Mouse (Mus musculus) gastrocnemius, adult 18-20 months (tissue): ENCODE data around the gene Hs3st3a1. TPM values are rescaled to one million over a fixed set of nuclear protein-coding genes. Genes with fewer than 3 reads are reported as not detected.
A peak's percentile ranks its signal among the peaks of the same experiment; 100 is the strongest.

Source experiments
- DNase-seq: peaks from one replicate; pipeline ENCODE4 v3.0.0; 2021; ENCODE audit warnings: low spot score
- total RNA-seq, 2 experiments: library from RNA; stranded (reverse); gene quantifications; 2 replicates each; pipeline ENCODE4 v1.2.3; 2021

The Hs3st3a1 gene
- total RNA-seq, 2 experiments from 2014 or later, result 0.21 to 0.28 TPM

DNA sequence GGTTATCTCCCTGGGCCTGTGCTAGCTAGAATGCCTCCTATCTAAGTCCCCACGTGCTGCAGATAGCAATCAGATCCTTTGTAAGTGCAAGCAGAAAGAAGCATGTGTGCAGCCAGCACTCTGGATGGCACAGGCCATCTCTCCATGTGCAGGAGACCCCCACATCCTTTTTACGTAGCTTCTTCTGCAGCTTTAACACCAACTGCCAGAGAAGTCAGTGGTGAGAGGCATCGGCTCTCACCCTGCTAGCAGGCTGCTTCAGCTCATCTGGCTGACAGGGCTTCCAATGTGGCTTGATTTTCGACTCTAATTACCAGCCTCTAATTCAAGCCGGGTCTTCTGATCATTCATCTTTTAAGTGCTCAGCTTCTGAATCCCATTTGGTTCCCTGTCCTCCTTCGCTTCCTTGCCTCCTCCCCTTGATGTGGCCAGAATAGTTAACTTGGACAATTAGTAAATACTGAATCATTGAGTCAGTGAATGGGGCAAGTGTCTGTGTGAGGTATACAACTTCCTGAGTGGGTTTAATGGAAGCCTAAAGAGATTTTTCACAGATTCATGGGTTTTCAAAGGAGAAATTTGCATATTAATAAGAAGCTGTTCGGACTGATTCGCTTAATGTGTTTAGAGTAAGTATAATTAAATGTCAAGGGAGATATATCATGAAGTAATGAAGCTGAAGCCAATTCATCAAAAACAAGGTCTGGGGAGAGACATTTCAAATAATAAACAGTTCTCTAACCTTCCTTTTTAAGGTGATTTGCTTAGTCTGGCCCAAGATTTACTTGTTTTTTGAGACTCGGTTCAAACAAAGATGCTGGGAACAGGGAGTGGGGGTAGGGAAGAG, 54.7 kb downstream of the Hs3st3a1 start:
- DNase-seq, result no peak

DNA sequence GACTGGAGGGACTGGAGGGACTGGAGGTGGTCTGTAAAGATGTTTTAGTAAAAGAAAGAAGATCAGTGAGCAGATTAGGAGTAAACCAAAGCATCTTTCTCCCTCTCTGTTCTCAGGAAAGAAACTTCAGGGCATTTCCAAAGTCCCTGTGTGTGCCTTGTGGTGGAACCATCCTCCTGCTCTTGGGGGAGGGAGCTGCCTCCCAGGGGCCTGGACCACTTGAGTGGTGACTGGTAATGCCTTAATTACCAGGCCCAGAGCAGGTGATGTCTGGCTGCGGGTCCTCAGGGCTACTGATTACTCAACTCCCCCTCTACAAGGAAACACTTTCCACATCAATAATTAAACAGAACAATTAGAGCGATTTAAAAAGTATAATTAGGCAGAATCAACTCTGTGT, 59.3 kb downstream of the Hs3st3a1 start:
- DNase-seq, result no peak

DNA sequence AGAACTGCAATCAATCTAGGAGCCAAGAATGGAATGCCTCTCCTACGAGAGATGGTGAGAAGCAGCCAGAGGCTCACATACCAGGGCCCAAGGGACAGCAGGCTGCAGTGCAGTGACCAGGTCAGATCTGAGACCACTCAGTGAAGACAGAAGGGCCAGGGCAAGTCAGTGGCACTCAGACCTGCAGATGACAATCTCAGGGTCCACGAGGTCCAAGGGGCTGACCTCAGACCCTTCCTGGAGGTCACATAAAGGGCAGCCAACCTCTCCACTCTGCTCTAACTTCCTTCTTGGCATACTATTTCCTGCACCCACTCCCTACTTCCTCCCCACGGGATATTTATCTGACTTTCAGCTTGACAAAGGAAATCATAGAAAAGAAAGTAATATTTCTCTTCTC, 60.8 kb downstream of the Hs3st3a1 start:
- no peak for DNase-seq

DNA sequence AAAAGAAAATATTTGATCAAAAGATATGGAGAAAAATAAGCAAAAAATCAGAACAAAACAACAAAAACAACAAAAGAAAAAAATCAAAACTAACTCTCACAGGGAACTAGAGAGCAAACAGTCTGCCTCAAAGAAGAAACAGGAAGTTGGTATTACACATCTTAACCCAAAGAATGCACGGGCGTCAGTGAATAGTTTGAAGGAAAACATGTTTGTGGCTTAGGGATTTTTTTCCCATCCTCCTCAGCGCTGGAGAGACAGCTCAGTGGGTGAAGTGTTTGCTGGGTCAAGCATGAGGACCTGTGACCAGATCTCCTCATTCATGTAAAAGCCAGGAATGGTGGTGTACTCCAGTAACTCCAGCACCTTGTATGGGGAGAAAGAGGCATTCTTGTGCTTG, 61.5 kb downstream of the Hs3st3a1 start:
- no peak for DNase-seq

DNA sequence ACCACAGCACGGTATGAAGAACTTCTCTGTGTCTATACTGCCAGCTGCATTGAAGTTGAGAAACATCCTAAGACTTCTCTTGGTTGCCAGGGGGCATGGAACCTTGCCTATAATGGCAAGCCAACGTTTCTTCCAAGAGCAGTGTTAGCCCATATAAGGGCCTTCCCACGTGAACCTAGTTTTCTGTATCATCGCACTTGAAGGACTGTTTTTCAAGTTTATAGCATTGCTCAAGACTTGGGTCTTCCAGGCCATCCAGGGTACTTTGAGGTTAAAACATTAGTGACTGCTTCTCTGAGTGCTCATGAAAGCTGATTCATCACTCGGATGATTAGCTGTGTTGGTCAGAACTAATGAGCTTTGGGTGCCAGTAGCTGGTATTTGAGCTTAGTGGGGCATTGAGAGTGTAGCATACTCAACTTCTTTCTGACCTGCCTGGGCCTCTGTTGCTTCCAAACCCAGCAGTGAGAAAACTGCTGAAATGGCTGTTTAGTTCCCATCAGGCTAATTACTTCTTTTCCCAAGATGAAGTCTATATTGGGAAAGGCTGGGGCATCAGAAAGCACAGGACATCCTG, 65.5 kb downstream of the Hs3st3a1 start:
- no peak for DNase-seq

DNA sequence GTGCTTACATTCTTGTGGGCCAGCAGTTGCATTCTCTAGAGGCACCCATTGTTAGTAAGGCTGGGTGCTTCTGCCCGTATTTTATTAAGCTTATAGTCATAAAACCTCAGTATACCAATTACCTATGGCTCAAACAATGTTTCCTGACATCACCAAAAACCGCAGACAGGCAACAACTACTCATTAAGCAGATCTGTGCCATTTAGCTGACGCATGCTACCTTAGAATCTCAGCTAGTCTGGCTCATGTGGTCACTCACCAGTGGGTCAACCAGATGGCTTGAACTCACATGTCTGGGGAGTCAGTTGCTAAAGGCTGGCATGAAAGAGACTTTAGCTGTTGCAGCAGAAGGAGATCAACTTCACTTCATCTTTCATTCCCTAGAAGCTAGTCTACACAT, 67.9 kb downstream of the Hs3st3a1 start:
- DNase-seq, result no peak

DNA sequence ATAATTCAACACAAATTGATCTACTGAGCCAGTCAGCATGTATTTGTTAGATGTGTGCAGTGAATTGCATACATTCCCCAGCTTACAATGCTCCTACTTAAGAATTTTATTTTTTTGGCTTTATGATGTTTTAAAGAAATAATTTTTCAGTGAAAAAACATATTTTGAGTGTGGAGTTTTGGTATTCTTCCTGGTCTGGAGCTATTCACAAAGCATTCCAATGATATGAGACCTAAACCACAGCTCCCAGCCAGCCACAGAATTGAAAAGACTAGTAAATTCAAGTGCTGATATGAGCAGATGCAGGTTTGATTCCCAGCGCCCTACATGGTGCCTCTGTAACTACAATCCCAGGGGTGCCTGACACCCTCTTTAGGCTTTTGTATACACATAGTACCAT, 70.8 kb downstream of the Hs3st3a1 start:
- no peak for DNase-seq

DNA sequence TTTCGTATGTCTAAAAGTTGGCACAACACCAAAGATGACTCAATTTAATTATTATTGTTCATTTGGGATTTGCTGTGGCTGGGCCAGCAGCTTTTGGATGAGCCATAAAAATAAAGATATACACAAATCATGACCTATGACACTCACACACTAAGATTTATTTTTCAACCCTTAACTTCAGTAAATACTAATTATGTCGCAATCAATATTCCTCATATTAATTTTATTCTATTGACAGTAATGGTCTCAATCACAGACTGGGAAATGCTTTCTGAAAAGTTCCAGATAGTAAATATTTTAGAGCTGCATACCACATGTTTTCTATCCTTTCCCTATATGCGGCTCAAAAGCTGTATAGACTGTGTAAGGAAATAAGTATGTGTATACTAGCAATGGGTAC, 71.9 kb downstream of the Hs3st3a1 start:
- no peak for DNase-seq

DNA sequence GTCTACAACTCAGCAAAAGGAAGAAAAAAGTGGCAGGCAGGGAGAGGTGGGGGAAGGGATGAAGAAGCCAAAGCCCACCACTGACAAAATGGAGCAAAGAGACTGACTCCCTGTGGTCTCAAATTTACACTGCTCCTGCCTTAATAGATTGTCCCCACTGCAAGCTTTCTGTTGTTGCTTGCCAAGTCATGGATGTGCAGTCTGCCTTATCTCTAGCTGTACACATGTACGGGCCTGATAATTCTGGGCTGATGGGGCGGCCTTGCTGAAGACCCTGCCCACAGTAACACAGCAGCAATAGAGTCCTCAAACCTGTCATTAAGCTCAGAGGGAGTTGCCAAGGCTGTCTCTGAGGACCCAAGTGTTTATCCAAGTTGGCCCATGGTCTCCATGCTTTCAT, 74.0 kb downstream of the Hs3st3a1 start:
- DNase-seq, result no peak

DNA sequence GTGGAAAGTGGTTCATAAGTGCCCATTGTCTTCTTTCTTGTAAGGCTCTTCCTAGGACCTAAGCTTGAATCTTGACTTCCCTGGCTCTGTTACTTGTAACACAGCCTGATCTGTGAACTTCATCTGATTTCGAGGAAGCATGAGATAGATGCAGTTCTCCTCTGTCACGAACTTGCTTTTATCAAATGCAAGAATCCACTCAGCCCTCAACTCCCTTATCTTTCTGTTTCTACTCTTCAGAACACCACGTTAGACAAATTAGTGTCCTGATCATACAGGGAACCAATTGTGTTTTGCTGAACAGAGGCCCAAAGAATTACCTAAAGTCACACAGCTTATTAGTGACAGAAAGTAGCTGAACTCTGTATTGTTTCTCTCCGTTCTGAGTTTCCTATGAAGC, 77.2 kb downstream of the Hs3st3a1 start:
- DNase-seq, result no peak

DNA sequence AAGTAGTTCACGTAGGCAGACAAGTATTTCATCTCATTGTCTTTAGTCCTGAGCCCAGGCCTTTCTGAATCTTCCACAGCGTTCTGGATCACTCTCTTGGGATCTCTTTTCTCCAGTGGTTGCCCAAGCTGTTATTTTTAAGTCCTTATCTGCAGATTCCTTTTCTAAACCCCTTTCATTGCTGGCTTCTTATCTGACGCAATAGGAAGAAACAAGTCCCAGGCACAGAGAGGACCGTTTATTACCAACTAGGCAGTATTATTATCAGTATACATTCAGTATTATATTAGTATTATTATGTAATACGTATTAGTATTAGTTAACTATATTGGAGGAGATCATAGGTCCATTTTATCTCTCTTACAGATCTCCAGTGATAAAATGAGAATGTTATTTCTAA, 78.3 kb downstream of the Hs3st3a1 start:
- no peak for DNase-seq

DNA sequence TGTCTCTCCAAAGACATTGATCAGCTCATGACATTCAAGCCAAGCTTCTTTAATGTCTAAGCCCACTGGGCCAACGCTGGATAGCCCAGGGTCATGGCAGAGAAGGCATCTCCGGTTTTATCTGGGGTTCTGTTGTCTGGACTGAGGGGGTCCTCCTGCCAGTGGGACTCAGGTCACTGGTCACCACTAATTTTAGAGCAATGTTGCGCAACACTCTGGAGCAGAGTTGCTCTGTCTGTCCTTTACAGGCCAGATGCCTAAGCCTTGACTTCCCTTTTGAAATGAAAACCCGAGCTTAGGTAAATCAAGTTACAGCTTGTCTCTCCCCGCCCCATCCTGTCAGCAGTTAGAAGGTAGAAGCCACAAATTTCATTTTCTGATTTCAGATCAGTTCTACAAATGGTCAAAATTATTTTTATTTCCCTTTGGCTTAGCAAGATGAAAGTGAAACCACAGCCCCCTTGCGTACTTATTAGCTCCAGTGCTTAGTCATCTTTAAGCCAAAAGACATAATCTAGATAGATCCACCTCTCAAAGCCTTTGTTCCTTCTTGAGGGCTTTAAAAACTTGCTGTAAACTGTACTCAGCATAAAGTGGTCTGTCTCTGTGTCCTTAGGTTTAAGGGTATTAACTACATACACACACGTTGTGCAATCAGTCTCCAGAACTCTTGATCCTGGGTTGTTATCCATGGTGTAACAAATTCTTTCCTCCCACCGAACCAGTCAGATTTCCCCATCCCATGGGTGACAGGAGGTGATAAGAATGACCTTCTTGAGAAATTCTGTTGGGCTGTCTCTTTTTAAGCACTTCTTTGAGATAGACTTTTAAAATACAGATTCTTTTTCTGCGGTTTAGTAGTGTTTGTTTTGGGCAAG, 81.8 kb downstream of the Hs3st3a1 start:
- DNase-seq, result no peak

DNA sequence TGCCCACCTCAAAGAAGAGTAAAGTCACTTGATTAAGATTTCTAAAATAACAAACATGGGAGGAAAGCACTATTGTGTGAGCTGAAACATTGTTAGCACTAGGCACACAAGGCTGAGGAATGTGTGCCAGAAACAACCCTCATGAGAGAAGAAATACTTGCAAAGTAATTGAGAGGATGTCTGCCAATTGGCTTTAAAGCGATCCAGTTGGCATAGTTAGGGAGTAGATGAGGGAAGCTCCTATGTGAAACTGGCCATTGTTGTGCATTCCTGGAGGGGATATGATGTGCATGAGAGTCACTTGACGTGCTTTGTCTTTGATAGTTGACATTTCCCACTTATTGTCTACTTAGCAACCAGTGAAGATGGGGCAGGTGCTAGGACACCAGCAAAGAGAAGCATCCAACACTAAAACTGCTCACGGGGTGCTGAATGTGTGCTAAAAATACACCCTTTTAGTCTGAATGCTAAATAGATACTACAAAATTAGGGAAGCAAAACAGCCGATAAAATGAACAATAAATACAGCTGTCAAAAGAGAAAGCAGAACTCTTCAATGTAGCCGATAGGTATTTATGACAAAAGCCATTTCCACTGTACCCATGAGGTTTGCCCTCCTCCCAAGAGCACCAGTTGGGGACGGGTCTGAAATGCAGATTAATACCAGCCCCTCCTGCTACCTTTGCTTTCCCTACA, 83.2 kb downstream of the Hs3st3a1 start:
- DNase-seq, result no peak

DNA sequence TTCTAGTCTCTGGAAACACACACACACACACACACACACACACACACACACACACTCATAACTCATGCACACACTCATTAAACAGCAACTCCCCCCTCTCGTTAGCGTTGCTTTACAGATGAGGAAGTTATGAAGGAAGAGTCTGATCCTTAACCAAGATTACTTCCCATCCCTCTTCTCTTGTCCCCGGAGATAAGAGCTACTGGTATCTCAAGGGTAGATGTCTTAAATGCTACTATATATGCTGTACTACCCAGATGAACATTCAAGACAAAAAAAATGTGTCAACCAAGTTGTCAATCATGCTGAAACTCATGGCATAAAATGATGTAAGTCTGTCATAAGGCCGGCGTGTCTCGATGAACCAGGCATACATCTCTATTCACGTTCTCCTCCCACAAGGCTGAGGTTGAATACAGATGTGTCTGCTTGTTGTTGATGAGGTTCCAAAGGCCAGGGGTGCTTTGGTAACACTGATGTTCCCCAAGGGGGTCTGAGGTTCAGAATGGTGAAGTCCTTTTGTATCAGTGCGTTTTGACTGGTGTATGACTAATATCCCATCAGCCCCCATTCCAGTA, 89.0 kb downstream of the Hs3st3a1 start:
- DNase-seq, result no peak

DNA sequence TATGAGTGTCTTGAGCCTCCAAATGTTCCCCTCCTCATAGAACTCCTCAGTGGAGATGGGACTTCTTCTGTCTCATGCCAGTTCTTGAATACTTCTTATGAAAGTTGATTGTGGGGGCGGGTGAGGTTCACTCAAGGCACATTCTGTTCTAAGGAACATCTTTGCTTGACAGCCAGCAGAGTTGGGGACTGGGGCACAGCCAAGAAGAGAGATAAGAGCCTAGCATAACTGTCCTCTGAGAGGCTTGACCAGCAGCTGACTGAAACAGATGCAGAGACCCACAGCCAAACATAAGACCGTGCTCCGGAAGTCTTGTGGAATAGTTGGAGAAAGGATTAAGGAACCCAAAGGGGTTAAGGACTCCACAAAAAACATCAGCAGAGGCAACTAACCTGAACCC, 102.1 kb downstream of the Hs3st3a1 start:
- DNase-seq, result peak; percentile 45

DNA sequence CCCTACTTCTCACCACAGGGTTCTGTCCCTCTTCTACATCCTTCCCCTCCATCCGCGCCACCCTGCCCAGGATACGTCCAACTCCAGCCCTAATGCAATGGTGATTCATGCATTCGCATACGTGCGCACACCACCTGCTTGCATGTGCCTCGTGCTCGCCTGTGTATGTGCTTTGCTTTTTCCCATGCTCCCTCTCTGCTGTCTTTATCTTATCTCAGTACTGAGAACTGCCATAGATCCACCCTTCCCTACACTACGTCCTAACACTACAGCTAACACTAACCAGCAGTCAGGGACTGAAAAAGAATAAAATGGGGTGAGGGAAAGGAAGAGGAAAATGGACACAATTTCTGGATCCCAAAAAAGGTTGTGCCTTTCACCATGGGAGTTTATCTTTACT, 106.7 kb downstream of the Hs3st3a1 start:
- DNase-seq, result no peak

DNA sequence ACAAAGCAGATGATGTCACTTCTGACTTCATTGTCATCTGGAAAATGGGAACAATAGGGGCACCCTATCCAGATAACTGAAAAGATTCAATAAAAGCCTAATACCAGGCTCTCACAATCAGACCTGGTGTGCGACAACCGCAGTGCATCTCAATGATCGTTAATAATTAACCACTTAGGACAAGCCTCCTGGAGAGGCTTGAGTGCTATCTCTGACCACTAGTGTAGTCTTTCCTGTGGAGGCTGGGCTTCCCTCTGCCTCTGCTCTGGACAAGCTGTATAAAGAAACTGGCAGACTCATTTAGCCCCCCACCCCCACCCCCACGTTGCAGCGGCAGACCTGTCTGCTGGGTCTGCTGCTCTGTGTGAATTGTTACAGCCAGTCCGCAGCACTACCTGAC, 107.2 kb downstream of the Hs3st3a1 start:
- DNase-seq, result no peak

DNA sequence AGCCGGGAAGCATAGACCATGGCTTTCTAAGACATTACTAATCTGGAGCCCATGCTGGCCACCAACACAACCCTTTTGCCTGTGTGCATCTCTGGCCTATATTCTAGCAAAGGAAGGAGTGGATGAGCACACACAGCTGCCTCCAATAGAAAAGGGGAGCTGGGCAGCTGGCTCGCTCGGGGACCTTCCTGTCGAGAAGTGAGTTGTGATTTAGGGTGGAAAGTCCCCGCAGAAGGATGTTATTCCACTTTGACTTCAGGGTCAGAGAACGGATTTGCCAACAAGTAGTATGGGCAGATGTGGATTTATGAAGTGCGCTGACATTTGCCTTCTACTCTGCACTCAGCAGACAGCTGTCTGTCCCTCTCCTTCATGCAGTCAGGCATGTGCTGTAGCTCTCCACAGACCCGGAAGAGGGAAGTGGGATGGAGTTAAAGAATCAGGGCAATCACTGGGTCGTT, 108.1 kb downstream of the Hs3st3a1 start:
- DNase-seq, result no peak

DNA sequence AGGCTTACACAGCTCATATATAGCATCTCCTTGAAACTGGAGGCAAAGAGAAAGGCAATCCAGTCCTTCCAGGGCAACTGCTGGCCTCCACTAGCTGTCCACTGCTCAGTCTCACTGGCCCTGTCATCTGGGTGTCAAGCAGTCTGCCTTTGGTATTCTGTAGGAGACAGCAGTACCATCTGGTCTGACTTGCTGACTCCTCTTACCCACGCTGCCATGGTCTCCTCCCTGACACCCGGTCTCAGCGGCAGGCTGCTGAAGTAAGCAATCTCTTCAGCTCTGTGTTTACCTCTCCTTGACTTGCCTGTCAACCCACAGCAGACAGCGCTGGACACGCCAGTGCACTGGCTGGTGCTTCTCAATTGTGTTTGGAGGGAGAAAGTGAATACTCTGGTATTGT, 109.1 kb downstream of the Hs3st3a1 start:
- DNase-seq, result no peak

DNA sequence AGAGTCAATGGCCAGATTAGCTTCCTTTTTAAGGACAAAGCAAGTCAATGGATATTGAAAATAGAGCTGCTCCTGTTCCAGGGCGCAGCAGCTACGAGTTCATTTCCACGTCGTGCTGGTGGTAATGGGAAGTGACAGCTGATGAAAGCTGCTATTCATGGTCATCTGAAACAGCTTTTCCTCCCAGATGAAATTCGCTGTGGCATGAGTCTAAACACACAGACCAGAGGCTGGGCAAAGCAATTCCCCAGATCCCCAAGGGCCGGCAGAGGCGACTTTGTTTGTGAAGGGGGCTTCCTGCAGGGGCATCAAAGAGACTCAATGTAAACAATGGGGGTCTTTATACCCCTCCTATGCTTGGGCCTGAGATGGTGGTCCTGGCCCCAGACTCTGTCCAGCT, 114.2 kb downstream of the Hs3st3a1 start:
- DNase-seq, result no peak

DNA sequence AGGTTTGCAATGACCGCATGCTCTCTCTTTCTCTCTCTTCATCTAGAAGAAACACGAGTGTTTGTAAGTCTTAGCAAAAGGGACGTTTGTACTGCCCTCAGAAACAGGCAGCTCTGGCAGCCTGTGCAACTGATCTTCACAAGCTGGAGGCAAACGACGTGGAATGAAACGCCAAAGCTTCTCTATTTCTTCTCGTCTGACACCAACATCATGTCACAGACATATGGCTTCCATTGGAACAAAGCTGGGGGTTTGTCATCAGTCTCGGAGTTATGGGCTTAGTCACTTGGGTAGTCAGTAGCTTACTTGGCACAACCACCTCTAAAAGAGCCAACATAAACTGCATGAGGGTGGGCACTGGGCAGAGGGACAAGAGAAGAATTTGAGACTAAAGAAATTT, 114.8 kb downstream of the Hs3st3a1 start:
- no peak for DNase-seq
